Mouse (Mus musculus) 3T3-L1 (cell line): Measurements from ENCODE around the gene Dusp11.
"Not testable (repeated sequence)": the region's sequence is repeated elsewhere in the genome, so short reads cannot be mapped to it uniquely, and the experiment has no call there.

Experiments used
- DNase-seq: peaks from one replicate; pipeline ENCODE4 v3.0.0-alpha.2; 2015; ENCODE audit warnings: low read depth, low spot score

Dusp11 gene

DNA sequence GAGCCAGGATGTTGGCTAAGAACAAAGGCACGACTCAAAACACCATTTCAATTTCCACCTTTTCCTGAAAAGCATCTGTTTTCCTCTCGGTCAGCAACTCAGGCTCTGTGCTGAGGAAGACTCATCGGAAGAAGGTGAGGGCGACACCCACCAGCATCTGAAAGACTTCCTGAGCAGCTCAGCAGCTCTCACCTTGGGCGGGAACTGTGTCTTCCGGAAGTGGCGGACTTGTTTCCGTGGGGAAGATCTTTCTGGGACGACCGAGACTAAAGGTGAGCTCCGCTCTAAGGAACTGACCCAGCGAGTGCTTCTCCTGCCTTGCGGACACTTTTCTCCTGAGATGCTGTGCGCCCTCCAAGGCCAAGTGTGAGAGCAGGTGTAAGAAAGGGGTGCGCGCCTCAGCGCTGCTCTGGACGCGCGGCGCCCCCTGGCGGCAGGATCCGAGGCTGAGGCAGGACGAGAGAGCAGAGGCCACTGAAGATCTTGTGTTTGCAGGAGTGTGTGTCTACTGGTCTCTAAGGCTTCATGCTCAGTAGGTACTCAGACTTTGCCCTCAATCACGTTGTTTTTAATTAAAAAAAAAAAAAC is 66.3 kb downstream of the Dusp11 start:
- not testable (repeated sequence) for DNase-seq
